Mouse (Mus musculus) ES-Bruce4 (cell line): Measurements from ENCODE around the gene Mrpl27. TPM values are rescaled to one million over a fixed set of nuclear protein-coding genes. Genes with fewer than 3 reads are reported as not detected.
"Not testable (repeated sequence)": the region's sequence is repeated elsewhere in the genome, so short reads cannot be mapped to it uniquely, and the experiment has no call there.

Experiments
- H3K27ac ChIP-seq: 2 replicates; pipeline ENCODE4 v1.5.1; 2012; ENCODE audit warnings: low read length, inconsistent platforms; ENCODE audit not compliant: insufficient read depth
- H3K27me3 ChIP-seq: 2 replicates; pipeline ENCODE4 v1.6.1; 2012; ENCODE audit warnings: mild to moderate bottlenecking, low read length, inconsistent platforms; ENCODE audit not compliant: control insufficient read depth, poor library complexity, insufficient read depth, severe bottlenecking
- H3K36me3 ChIP-seq: 2 replicates; pipeline ENCODE4 v1.6.1; 2012; ENCODE audit warnings: inconsistent platforms, mild to moderate bottlenecking, low read length, moderate library complexity; ENCODE audit not compliant: control insufficient read depth, poor library complexity, insufficient read depth, severe bottlenecking
- H3K4me1 ChIP-seq: one replicate; pipeline ENCODE4 v1.8.1; 2011; ENCODE audit warnings: low read length; ENCODE audit not compliant: control insufficient read depth, insufficient read depth
- H3K4me3 ChIP-seq: 2 replicates; pipeline ENCODE4 v1.5.1; 2011; ENCODE audit warnings: low read depth, mild to moderate bottlenecking, low read length
- H3K9ac ChIP-seq: 2 replicates; pipeline ENCODE4 v1.6.1; 2012; ENCODE audit warnings: low read depth, mild to moderate bottlenecking, inconsistent platforms; ENCODE audit not compliant: poor library complexity, severe bottlenecking
- H3K9me3 ChIP-seq: replicated peaks from 2 replicates; pipeline ENCODE4 v1.6.1; 2012; ENCODE audit warnings: mild to moderate bottlenecking, low read length, inconsistent platforms; ENCODE audit not compliant: control insufficient read depth, poor library complexity, insufficient read depth, severe bottlenecking
- CTCF ChIP-seq: IDR thresholded peaks from one replicate; pipeline ENCODE4 v1.8.1; 2011; ENCODE audit warnings: low read depth, low read length
- EP300 ChIP-seq: IDR thresholded peaks from 2 replicates; pipeline ENCODE4 v1.6.1; 2011; ENCODE audit warnings: low read depth, low read length; ENCODE audit not compliant: insufficient read depth
- POLR2A ChIP-seq: IDR thresholded peaks from one replicate; pipeline ENCODE4 v1.8.1; 2011; ENCODE audit warnings: low read length; ENCODE audit not compliant: insufficient read depth
- polyA plus RNA-seq: library from polyadenylated mRNA; stranded (reverse); fragments of >200 nt; gene quantifications from 2 replicates; pipeline ENCODE4 v1.2.4, GENCODE M21; 2011; ENCODE audit warnings: low read depth; ENCODE audit not compliant: missing spikeins, insufficient read depth, insufficient read length

The Mrpl27 gene
- polyA plus RNA-seq, 1 experiment = 48.1 TPM

- TF ChIP-seq EP300 = no peak
- TF ChIP-seq POLR2A = peak; percentile 60
- peak within 1 kb of the TSS; percentile 80 for H3K9ac ChIP-seq
- peaks cover 6% of the 10 kb centered on the region for H3K4me1 ChIP-seq
- peak within 1 kb of the TSS; percentile 81 for H3K4me3 ChIP-seq
- no peaks in the 10 kb centered on the region for H3K27me3 ChIP-seq
- no peaks in the 10 kb centered on the region for H3K36me3 ChIP-seq
- no peak within 1 kb of the TSS for H3K27ac ChIP-seq
- no peaks in the 10 kb centered on the region for H3K9me3 ChIP-seq
Observed at GRCm38 (mm10) chr11:94676754-94677606, 23.4 kb downstream of the Mrpl27 start, which contains the start of gene Xylt2. TSS of gene Xylt2 (minus strand) at chr11:94677515.

- Histone ChIP-seq H3K4me3 (peak overlapping the region; percentile 61), H3K9ac (no peak overlapping the region), H3K4me1 (peaks cover 6% of the 10 kb centered on the region), H3K27ac (no peak overlapping the region), H3K9me3 (no peaks in the 10 kb centered on the region), H3K36me3 (no peaks in the 10 kb centered on the region), H3K27me3 (no peaks in the 10 kb centered on the region)
- no peak for TF ChIP-seq CTCF
- TF ChIP-seq POLR2A = no peak
- no peak for TF ChIP-seq EP300
Observed at GRCm38 (mm10) chr11:94677607-94678145, 24.1 kb downstream of the Mrpl27 start.

- Histone ChIP-seq H3K27me3 (no peaks in the 10 kb centered on the region), H3K4me3 (no peak overlapping the region), H3K9ac (no peak overlapping the region), H3K9me3 (no peaks in the 10 kb centered on the region), H3K36me3 (no peaks in the 10 kb centered on the region), H3K27ac (no peak overlapping the region), H3K4me1 (peaks cover 2% of the 10 kb centered on the region)
- TF ChIP-seq CTCF (peak; percentile 40), POLR2A (no peak)
Observed at GRCm38 (mm10) chr11:94680639-94681038, 27.1 kb downstream of the Mrpl27 start.

GRCm38 (mm10) chr11:94681640-94682039 lies 28.1 kb downstream of the Mrpl27 start:
- no peak overlapping the region for H3K4me3 ChIP-seq
- H3K9me3 ChIP-seq = no peaks in the 10 kb centered on the region
- no peaks in the 10 kb centered on the region for H3K36me3 ChIP-seq
- no peaks in the 10 kb centered on the region for H3K4me1 ChIP-seq
- no peak for TF ChIP-seq CTCF
- TF ChIP-seq POLR2A = no peak
- TF ChIP-seq EP300 = no peak
- H3K9ac ChIP-seq = no peak overlapping the region
- no peak overlapping the region for H3K27ac ChIP-seq
- no peaks in the 10 kb centered on the region for H3K27me3 ChIP-seq

- TF ChIP-seq POLR2A = no peak
- no peak overlapping the region for H3K4me3 ChIP-seq
- H3K36me3 ChIP-seq = no peaks in the 10 kb centered on the region
- no peak overlapping the region for H3K9ac ChIP-seq
- no peak overlapping the region for H3K27ac ChIP-seq
- H3K27me3 ChIP-seq = no peaks in the 10 kb centered on the region
- H3K9me3 ChIP-seq = no peaks in the 10 kb centered on the region
- H3K4me1 ChIP-seq = no peaks in the 10 kb centered on the region
Observed at GRCm38 (mm10) chr11:94682427-94682826, 28.9 kb downstream of the Mrpl27 start.

GRCm38 (mm10) chr11:94687178-94687577 lies 33.6 kb downstream of the Mrpl27 start:
- TF ChIP-seq POLR2A = no peak
- TF ChIP-seq EP300 = no peak
- TF ChIP-seq CTCF = no peak
- H3K27me3 ChIP-seq = no peaks in the 10 kb centered on the region
- no peaks in the 10 kb centered on the region for H3K36me3 ChIP-seq
- no peak overlapping the region for H3K27ac ChIP-seq
- H3K4me3 ChIP-seq = no peak overlapping the region
- no peaks in the 10 kb centered on the region for H3K4me1 ChIP-seq
- H3K9ac ChIP-seq = no peak overlapping the region
- no peaks in the 10 kb centered on the region for H3K9me3 ChIP-seq

- H3K36me3 ChIP-seq, H3K27ac ChIP-seq, H3K4me1 ChIP-seq, H3K27me3 ChIP-seq, H3K9ac ChIP-seq, H3K4me3 ChIP-seq, H3K9me3 ChIP-seq: not testable (repeated sequence)
Observed at GRCm38 (mm10) chr11:94692502-94692901, 38.9 kb downstream of the Mrpl27 start.
